Mouse (Mus musculus): ENCODE measurements at regions not wholly inside any gene's neighbourhood (a gene's known extent, or its start where the extent isn't known, plus 50 kb on each side); places are given as distances from the start of the nearest gene placed in this dataset.

DNA sequence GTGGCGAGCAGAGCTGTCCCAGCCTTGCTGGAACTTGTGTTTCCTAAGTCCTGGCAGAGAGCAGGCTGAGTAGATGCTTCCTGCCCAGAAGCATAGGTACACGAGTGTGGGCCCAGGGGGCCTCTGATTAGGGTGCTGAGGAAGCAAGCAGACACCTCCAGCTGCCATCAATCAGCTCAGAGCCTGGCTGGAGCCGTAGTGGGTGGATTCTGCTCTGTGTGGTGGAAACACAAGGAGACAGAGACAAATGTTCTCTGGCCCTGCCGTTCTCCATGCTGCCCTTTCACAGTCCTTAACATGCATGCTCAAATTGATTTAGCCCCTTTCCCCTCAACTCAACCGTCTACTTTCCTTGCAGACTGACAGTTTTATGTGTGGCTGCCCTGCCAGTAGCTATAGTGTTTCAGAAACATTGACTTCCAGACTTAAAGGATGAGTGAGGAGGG lies 182.5 kb upstream of the Gm5148 start:
- TF ChIP-seq CTCF (IDR thresholded peaks at IDR 0.05; ENCODE audit: low read depth, low read length), result no peak
- TF ChIP-seq POLR2A (IDR thresholded peaks at IDR 0.05; ENCODE audit: extremely low read depth, insufficient read depth, low read length), result no peak
